In genomic region chr5:96881613-96882012, GRCm38 (mm10) we compare ENCODE assay signal across 15 mouse cellular contexts.
A peak's percentile ranks its signal among the peaks of the same experiment; 100 is the strongest.
DNase-seq lines count a peak whose midpoint lies in the region; ATAC-seq lines count a peak whose summit lies in the region.
"Had no signal": no experiment of that assay in that cellular context is flagged by ENCODE, and none has a peak within 500 bp of the region (broad histone marks: within the 10 kb centered on the region; RNA-seq: fewer than 3 reads in every experiment).

No protein-coding gene starts in this region.

- peak; percentile 31 for DNase-seq in layer of hippocampus, adult 9-11 months
- DNase-seq in layer of hippocampus, adult 11-12 months (ENCODE audit: low spot score) = no peak
- no peak for DNase-seq in c-Kit-positive CD71-positive TER-119-positive erythroid progenitor cells, embryonic 14.5 days (ENCODE audit: low spot score)
- DNase-seq: cerebellum, adult 11 months; cerebellum, adult 8-10 months; cerebellum, postnatal 14 days had no signal

- peak; percentile 17 for ATAC-seq in common myeloid progenitor, adult 5-6 weeks (replicated peaks; ENCODE audit: low read depth, poor library complexity, severe bottlenecking)
- no peak for ATAC-seq in erythroid progenitor cell, adult 5-6 weeks (replicated peaks; ENCODE audit: low FRiP score, poor library complexity, severe bottlenecking)
- ATAC-seq: forebrain, embryonic 13.5 days had no signal

- H3K9me3 ChIP-seq in megakaryocyte, embryonic 14.5 days = no peaks in the 10 kb centered on the region
- H3K9me3 ChIP-seq: heart, embryonic 15.5 days had no signal

- peaks cover 15% of the 10 kb centered on the region for H3K36me3 ChIP-seq in megakaryocyte, embryonic 14.5 days (replicated peaks; ENCODE audit: low read length)
- H3K36me3 ChIP-seq: embryonic facial prominence, embryonic 13.5 days; heart, embryonic 15.5 days; hindbrain, embryonic 10.5 days had no signal

- peak overlapping the region; percentile 69 for H3K4me3 ChIP-seq in megakaryocyte, embryonic 14.5 days (replicated peaks)
- H3K4me3 ChIP-seq: embryonic facial prominence, embryonic 13.5 days; forebrain, embryonic 13.5 days; gastrocnemius, adult 2 months; heart, adult 2 months; heart, embryonic 15.5 days; hindbrain, embryonic 10.5 days had no signal

- peaks cover 73% of the 10 kb centered on the region for H3K4me1 ChIP-seq in megakaryocyte, embryonic 14.5 days
- H3K4me1 ChIP-seq: forebrain, embryonic 13.5 days; heart, embryonic 15.5 days had no signal

- no peaks in the 10 kb centered on the region for H3K27me3 ChIP-seq in megakaryocyte, embryonic 14.5 days (replicated peaks)
- H3K27me3 ChIP-seq: embryonic facial prominence, embryonic 13.5 days; forebrain, embryonic 13.5 days; heart, embryonic 15.5 days had no signal
